Mouse (Mus musculus) heart, embryonic 14.5 days (tissue): ENCODE data around the gene Camta1. TPM values are rescaled to one million over a fixed set of nuclear protein-coding genes. Genes with fewer than 3 reads are reported as not detected.

Experiments
- ATAC-seq: fragments of 200-750 bp; cut with Nextera tagmentation; 2 replicates; pipeline ENCODE4 v1.8.0; 2017; ENCODE audit warnings: low read depth, moderate TSS enrichment; ENCODE audit not compliant: insufficient number of reproducible peaks, insufficient read depth, low FRiP score
- H3K27ac ChIP-seq, 2 experiments: fragments of 200-500 bp in 1 of 2; fragments of 300-500 bp in 1 of 2; sonication (generic) in 1 of 2; replicated peaks in 1 of 2; 2 replicates each; pipeline ENCODE4 v1.5.1; 2012 to 2014; ENCODE audit warnings: low read depth in 2 of 2, low read length in 2 of 2, control low read depth in 1 of 2, mild to moderate bottlenecking in 1 of 2, mixed read lengths in 1 of 2; ENCODE audit not compliant: control insufficient read depth in 1 of 2, insufficient read depth in 1 of 2
- H3K27me3 ChIP-seq: fragments of 300-500 bp; sonication (generic); 2 replicates; pipeline ENCODE4 v1.6.1; 2014; ENCODE audit warnings: mild to moderate bottlenecking, low read length, control low read depth; ENCODE audit not compliant: control insufficient read depth, insufficient read depth
- H3K36me3 ChIP-seq: fragments of 300-500 bp; sonication (generic); 2 replicates; pipeline ENCODE4 v1.6.1; 2014; ENCODE audit warnings: mild to moderate bottlenecking, control low read depth, low read length, mixed read lengths; ENCODE audit not compliant: control insufficient read depth, insufficient read depth
- H3K4me1 ChIP-seq, 2 experiments: fragments of 200-500 bp in 1 of 2; fragments of 300-500 bp in 1 of 2; sonication (generic) in 1 of 2; 2 replicates each; pipeline ENCODE4 v1.6.1; 2012 to 2014; ENCODE audit warnings: low read length in 2 of 2, control low read depth in 1 of 2, mixed read lengths in 1 of 2; ENCODE audit not compliant: control insufficient read depth in 2 of 2, insufficient read depth in 2 of 2
- H3K4me2 ChIP-seq: fragments of 300-500 bp; sonication (generic); 2 replicates; pipeline ENCODE4 v1.6.1; 2014; ENCODE audit warnings: mild to moderate bottlenecking, low read length
- H3K4me3 ChIP-seq, 2 experiments: fragments of 200-500 bp in 1 of 2; fragments of 300-500 bp in 1 of 2; sonication (generic) in 1 of 2; 2 replicates each; pipeline ENCODE4 v1.5.1; 2012 to 2014; ENCODE audit warnings: low read length in 2 of 2, mild to moderate bottlenecking in 2 of 2, control low read depth in 1 of 2, low read depth in 1 of 2, moderate library complexity in 1 of 2; ENCODE audit not compliant: control insufficient read depth in 1 of 2, insufficient read depth in 1 of 2
- H3K9ac ChIP-seq: fragments of 300-500 bp; sonication (generic); 2 replicates; pipeline ENCODE4 v1.6.1; 2014; ENCODE audit warnings: mild to moderate bottlenecking, low read length
- H3K9me3 ChIP-seq: fragments of 300-500 bp; sonication (generic); 2 replicates; pipeline ENCODE4 v1.6.1; 2016; ENCODE audit warnings: low read length, control low read depth; ENCODE audit not compliant: control insufficient read depth
- WGBS: fragments of 180-500 bp; shearing (Covaris S2); extraction: QIAGEN DNeasy Blood & Tissue Kit; methylation state at CpG from one replicate; pipeline ENCODE4 v1.1.7; 2014; 5-methylcytosine and 5-hydroxymethylcytosine counted together
- polyA plus RNA-seq: library from polyadenylated mRNA; unstranded; fragments of >200 nt; fragmentation: Nextera tagmentation; extraction: Ambion mirVana; gene quantifications from 2 replicates; pipeline ENCODE4 v1.2.1, GENCODE M21; 2014

The Camta1 gene
- polyA plus RNA-seq, 1 experiment from 2014 or later, result 150 TPM

DNA sequence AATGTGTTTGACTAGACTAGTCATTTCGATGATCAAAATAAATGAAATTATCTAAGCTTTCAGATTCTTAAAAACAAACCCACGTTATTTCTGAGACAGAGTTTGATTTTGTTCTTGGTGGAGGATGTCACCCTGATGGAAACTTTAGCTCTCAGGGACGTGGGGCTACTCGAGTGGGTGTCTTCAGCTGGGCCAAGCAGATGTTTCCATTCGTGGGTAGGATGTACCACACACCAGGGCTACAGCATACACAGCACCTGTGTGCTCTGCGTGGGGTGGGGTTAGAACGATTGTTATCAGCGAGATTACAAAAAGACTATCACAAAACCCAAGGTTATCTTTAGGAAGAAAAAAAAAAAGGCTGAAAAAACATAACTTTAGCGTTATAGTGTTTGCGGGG, 910.7 kb downstream of the Camta1 start:
- Histone ChIP-seq H3K4me3 (no peak overlapping the region), H3K4me2 (no peak overlapping the region), H3K9me3 (no peaks in the 10 kb centered on the region), H3K9ac (no peak overlapping the region), H3K4me1 (no peaks in the 10 kb centered on the region), H3K27ac (no peak overlapping the region), H3K36me3 (no peaks in the 10 kb centered on the region), H3K27me3 (no peaks in the 10 kb centered on the region)
- WGBS, result 67% methylated on average over 10 of the region's 10 CpGs
- no peak for ATAC-seq

DNA sequence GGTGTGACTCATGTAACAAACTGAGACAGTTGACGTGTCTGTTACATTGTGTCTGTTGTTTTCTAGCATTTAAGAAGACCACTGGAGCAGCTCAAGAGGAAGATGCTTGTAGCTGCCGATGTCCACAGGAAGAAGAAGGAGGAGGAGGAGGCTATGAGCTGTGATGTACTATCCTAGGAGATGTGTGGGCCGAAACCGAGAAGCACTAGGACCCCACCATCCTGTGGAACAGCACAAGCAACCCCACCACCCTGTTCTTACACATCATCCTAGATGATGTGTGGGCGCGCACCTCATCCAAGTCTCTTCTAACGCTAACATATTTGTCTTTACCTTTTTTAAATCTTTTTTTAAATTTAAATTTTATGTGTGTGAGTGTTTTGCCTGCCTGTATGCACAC, 917.0 kb downstream of the Camta1 start:
- no peak overlapping the region for H3K4me2 ChIP-seq
- H3K27ac ChIP-seq, result no peak overlapping the region
- H3K36me3 ChIP-seq, result no peaks in the 10 kb centered on the region
- no peak for ATAC-seq
- 89% methylated on average over 7 of the region's 7 CpGs for WGBS
- H3K4me3 ChIP-seq, result no peak overlapping the region
- H3K9ac ChIP-seq, result no peak overlapping the region
- no peaks in the 10 kb centered on the region for H3K27me3 ChIP-seq
- H3K9me3 ChIP-seq, result no peaks in the 10 kb centered on the region
- no peaks in the 10 kb centered on the region for H3K4me1 ChIP-seq

DNA sequence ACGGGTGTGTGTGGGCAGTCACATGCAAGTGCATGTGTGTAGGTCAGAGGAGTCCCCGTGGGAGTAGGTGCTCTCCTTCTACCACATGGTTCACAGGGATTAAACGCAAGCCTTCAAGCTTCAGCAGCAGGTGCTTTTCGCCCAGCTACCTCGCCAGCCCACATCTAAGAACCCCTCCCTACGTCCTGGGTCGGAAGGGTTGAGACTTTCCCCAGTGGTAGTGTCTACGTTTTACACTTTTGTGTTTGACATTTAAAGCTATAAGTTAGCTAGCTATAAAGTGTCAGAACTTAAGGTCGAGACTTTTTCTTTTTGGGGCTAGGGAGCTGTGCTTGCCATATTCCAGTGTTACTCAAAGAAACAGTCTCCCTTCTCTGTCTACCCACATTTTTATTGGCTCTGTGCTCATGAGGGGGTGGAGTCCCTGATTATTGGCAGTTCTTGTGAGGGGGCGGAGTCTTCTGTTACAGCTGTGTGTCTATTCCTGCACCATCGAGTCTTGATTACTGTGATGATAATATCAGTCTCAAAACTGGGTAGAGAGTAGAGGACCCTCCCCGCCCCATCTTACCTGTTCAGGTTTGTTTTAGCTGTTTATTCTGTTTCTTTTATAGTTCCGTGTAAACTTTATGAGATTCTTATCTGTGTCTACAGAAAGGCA, 921.6 kb downstream of the Camta1 start:
- H3K4me2 ChIP-seq, result no peak overlapping the region
- H3K4me1 ChIP-seq, result peaks cover 0 to 8% of the 10 kb centered on the region in 2 experiments; a peak in 2 of 4 replicates
- WGBS, result 63% methylated on average over 13 of the region's 13 CpGs
- no peaks in the 10 kb centered on the region for H3K27me3 ChIP-seq
- ATAC-seq, result no peak
- H3K9ac ChIP-seq, result no peak overlapping the region
- no peaks in the 10 kb centered on the region for H3K9me3 ChIP-seq
- no peaks in the 10 kb centered on the region for H3K36me3 ChIP-seq
- no peak overlapping the region for H3K4me3 ChIP-seq
- no peak overlapping the region for H3K27ac ChIP-seq

DNA sequence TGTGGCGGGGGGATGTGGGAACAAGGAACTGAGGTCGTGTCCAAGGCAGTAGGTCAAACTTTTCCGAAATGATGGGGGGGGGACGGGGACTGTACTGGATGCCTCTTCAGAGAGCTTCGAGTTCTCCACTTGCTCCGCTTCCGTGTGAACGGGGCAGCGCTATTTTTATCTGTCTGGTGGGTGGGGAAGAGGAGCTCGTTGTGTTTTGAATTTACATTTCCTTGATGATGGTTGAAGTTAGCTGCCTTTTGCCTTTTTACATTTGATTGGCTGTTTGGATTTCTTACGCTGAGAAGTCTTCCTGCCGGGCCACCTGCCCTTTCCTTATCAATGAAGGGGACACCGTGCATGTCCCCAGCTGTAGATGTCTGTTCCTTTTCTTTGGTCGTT, 923.6 kb downstream of the Camta1 start:
- Histone ChIP-seq H3K27me3 (0 out of 2 replicates have a peak, but pooled peaks cover 6% of the 10 kb centered on the region), H3K27ac (no peak overlapping the region), H3K4me1 (peaks cover 0 to 8% of the 10 kb centered on the region in 2 experiments; a peak in 2 of 4 replicates), H3K36me3 (no peaks in the 10 kb centered on the region), H3K4me2 (peak overlapping the region; percentile 56), H3K9me3 (no peaks in the 10 kb centered on the region), H3K9ac (peak overlapping the region; percentile 5; the same call in 1 of the 2 replicates), H3K4me3 (peak overlapping the region; percentile 6 to 14; a peak in 3 of 4 replicates)
- WGBS, result 12% methylated on average over 14 of the region's 14 CpGs
- no peak for ATAC-seq

DNA sequence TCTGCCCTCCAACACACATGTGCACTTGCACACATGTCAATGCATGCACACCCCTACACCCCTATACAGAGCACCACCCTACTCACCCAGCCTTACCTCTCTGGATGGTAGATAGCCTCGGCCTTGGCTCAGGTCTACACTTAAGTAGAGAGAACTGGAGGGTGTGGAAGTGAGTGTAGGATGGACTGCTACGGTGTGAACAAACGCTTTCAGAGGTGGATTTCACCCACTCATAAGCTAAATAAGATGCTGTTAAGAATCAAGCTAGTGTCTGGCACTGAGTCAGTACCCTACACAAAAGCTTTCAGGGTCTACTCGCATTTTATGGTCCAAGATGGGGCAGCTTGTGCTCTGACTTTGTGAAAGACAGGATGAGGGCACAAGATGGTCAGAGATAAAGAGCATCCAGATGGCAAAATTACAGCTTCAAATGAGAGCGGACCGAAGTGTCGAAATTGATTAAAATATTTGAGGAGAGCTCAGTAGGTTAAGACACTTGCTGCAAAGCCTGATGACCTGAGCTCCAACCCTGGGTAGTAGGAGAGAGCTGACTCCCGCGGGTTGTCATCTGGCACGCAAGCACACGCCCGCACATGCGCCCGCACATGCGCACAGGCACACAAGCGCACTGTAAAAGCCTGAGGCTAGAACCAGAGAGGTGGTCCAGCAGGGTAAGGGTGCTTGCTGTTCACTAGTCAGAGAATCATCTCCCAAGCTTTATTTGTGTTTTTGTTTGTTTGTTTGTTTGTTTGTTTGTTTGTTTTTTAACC, 924.2 kb downstream of the Camta1 start:
- Histone ChIP-seq H3K4me3 (peak overlapping the region; percentile 4 to 14; a peak in 3 of 4 replicates), H3K27me3 (0 out of 2 replicates have a peak, but pooled peaks cover 6% of the 10 kb centered on the region), H3K9me3 (no peaks in the 10 kb centered on the region), H3K9ac (no peak overlapping the region), H3K4me1 (peaks cover 0 to 8% of the 10 kb centered on the region in 2 experiments; a peak in 2 of 4 replicates), H3K4me2 (peak overlapping the region; percentile 56), H3K36me3 (no peaks in the 10 kb centered on the region), H3K27ac (no peak overlapping the region)
- 66% methylated on average over 16 of the region's 16 CpGs for WGBS
- no peak for ATAC-seq

DNA sequence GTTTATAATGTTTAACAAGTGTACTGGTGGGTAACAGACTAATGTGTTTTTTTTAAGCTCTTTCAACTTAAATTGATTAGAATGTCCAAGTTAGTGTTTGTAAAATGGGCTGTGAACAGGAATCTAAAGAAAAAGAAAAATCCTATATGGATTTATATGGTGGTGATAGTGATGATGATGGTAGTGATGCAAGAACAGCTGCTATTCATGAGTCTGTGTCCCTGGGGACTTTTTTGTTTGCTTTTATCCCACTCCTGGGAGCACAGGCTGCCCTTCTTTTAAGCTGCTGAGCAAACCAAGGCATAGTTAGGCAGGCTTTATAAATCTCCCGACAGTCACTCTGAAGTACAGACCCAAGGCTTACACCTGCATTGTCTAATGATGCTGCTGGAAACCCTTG, 928.2 kb downstream of the Camta1 start:
- Histone ChIP-seq H3K36me3 (no peaks in the 10 kb centered on the region), H3K9ac (no peak overlapping the region), H3K4me3 (no peak overlapping the region), H3K9me3 (no peaks in the 10 kb centered on the region), H3K4me2 (no peak overlapping the region), H3K27me3 (peaks cover 6% of the 10 kb centered on the region; the same call in 1 of the 2 replicates), H3K27ac (no peak overlapping the region), H3K4me1 (peaks cover 0 to 8% of the 10 kb centered on the region in 2 experiments; a peak in 2 of 4 replicates)
- 79% methylated on average over 1 of the region's 1 CpGs for WGBS
- ATAC-seq, result no peak

DNA sequence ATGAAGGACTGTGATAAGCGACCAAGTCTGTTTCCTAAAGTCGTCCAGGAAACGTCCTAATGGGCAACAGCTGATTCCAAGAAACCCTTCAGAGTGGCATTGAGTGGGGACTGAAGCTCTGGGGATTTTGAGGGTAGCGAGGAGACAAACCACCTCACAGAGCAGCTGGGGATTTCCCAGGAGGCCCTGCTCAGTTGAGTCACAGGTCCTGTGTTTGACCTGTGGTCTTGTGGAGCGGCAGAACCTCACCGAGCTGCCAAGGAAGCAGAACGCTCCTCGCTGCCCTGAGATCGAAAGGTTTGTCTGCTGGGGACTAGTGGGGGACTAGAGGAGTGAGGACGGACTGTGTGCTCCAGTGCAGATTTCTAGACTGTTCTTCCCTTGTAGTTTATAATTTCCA, 933.9 kb downstream of the Camta1 start:
- no peaks in the 10 kb centered on the region for H3K9me3 ChIP-seq
- H3K9ac ChIP-seq, result no peak overlapping the region
- H3K36me3 ChIP-seq, result no peaks in the 10 kb centered on the region
- ATAC-seq, result no peak
- peaks cover 0 to 7% of the 10 kb centered on the region in 2 experiments; a peak in 1 of 4 replicates for H3K4me1 ChIP-seq
- H3K4me2 ChIP-seq, result no peak overlapping the region
- no peaks in the 10 kb centered on the region; the same call in 1 of the 2 replicates for H3K27me3 ChIP-seq
- no peak overlapping the region for H3K27ac ChIP-seq
- 61% methylated on average over 10 of the region's 10 CpGs for WGBS
- no peak overlapping the region for H3K4me3 ChIP-seq
